In genomic region chr8:12755826-12756225, GRCm38 (mm10) we compare ENCODE assay signal across 9 mouse cellular contexts. TPM values are rescaled to one million over a fixed set of nuclear protein-coding genes. Genes with fewer than 3 reads are reported as not detected.
DNase-seq lines count a peak whose midpoint lies in the region; ATAC-seq lines count a peak whose summit lies in the region.
"Had no signal": no experiment of that assay in that cellular context is flagged by ENCODE, and none has a peak within 500 bp of the region (broad histone marks: within the 10 kb centered on the region; RNA-seq: fewer than 3 reads in every experiment).

No protein-coding gene starts in this region.

- H3K4me3 ChIP-seq in heart, embryonic 12.5 days, result no peak overlapping the region
- H3K4me3 ChIP-seq in neural tube, embryonic 15.5 days (replicated peaks), result no peak overlapping the region
- no peak overlapping the region for H3K4me3 ChIP-seq in stomach, embryonic 15.5 days (replicated peaks)

- 75% methylated on average over 5 of the region's 5 CpGs for WGBS in heart, embryonic 12.5 days
- 87% methylated on average over 5 of the region's 5 CpGs for WGBS in neural tube, embryonic 15.5 days
- 89% methylated on average over 5 of the region's 5 CpGs for WGBS in stomach, embryonic 15.5 days

- H3K4me2 ChIP-seq in heart, embryonic 12.5 days, result no peak overlapping the region
- H3K4me2 ChIP-seq in neural tube, embryonic 15.5 days, result no peak overlapping the region
- no peak overlapping the region for H3K4me2 ChIP-seq in stomach, embryonic 15.5 days

- H3K9me3 ChIP-seq in heart, embryonic 12.5 days (replicated peaks), result no peaks in the 10 kb centered on the region
- no peaks in the 10 kb centered on the region for H3K9me3 ChIP-seq in neural tube, embryonic 15.5 days (replicated peaks)
- no peaks in the 10 kb centered on the region for H3K9me3 ChIP-seq in stomach, embryonic 15.5 days

- H3K36me3 ChIP-seq in heart, embryonic 12.5 days, result no peaks in the 10 kb centered on the region
- H3K36me3 ChIP-seq in neural tube, embryonic 15.5 days, result no peaks in the 10 kb centered on the region
- H3K36me3 ChIP-seq in stomach, embryonic 15.5 days, result no peaks in the 10 kb centered on the region

- peaks cover 34% of the 10 kb centered on the region for H3K4me1 ChIP-seq in heart, embryonic 12.5 days (replicated peaks)
- H3K4me1 ChIP-seq in neural tube, embryonic 15.5 days, result peaks cover 27% of the 10 kb centered on the region
- peaks cover 11% of the 10 kb centered on the region; the same call in 1 of the 2 replicates for H3K4me1 ChIP-seq in stomach, embryonic 15.5 days

- intact Hi-C loops in heart, postnatal 25 days (cut with DNase I), result loop anchor here (5.0 kb wide), 2 partner anchors 46 to 346 kb away; no protein-coding TSS in a partner anchor

- H3K27me3 ChIP-seq in heart, embryonic 12.5 days (replicated peaks), result no peaks in the 10 kb centered on the region
- no peaks in the 10 kb centered on the region for H3K27me3 ChIP-seq in neural tube, embryonic 15.5 days (replicated peaks)
- H3K27me3 ChIP-seq in stomach, embryonic 15.5 days (replicated peaks), result no peaks in the 10 kb centered on the region

- DNase-seq in heart, postnatal 25 days (ENCODE audit: low spot score), result no peak
- peak; percentile 32 to 53 for DNase-seq in kidney, postnatal 25 days
- DNase-seq in kidney, postnatal 4 days, result no peak
- no peak for DNase-seq in neural tube, embryonic 10.5 days (ENCODE audit: extremely low spot score, low spot score)
- no peak for DNase-seq in layer of hippocampus, adult 8-10 months (ENCODE audit: low spot score in 2 of 2)
- DNase-seq: layer of hippocampus, postnatal 36 days had no signal

- H3K9ac ChIP-seq in heart, embryonic 12.5 days, result no peak overlapping the region
- no peak overlapping the region for H3K9ac ChIP-seq in neural tube, embryonic 15.5 days (replicated peaks)
- no peak overlapping the region for H3K9ac ChIP-seq in stomach, embryonic 15.5 days

- H3K27ac ChIP-seq in heart, embryonic 12.5 days (ENCODE audit: poor library complexity, severe bottlenecking), result peak overlapping the region; percentile 80; the same call in 1 of the 2 replicates
- peak overlapping the region; percentile 80; the same call in 1 of the 2 replicates for H3K27ac ChIP-seq in neural tube, embryonic 15.5 days (replicated peaks)
- H3K27ac ChIP-seq in stomach, embryonic 15.5 days, result peak overlapping the region; percentile 71; the same call in 1 of the 2 replicates

- ATAC-seq in heart, embryonic 12.5 days (ENCODE audit: insufficient number of reproducible peaks, low FRiP score), result no peak
- no peak for ATAC-seq in neural tube, embryonic 15.5 days (ENCODE audit: low FRiP score)
- no peak for ATAC-seq in stomach, embryonic 15.5 days (ENCODE audit: insufficient read depth, low FRiP score, low read depth)

RNA-seq across cellular contexts. Expression of gene Atp11a, which starts 1.0 kb away (rescaled TPM):
- polyA plus RNA-seq in heart, embryonic 12.5 days (2016; fragmentation: Nextera tagmentation; extraction: Ambion mirVana), result 21.5 and 23.7 TPM in 2 replicates
- total RNA-seq in heart, postnatal 25 days (2021), result 10 to 100 TPM; 82.7 to 84.0 TPM
- polyA plus RNA-seq in neural tube, embryonic 15.5 days (2015; fragmentation: Nextera tagmentation; extraction: Ambion mirVana), result 12.0 and 13.4 TPM in 2 replicates
- 16.2 TPM in 2 replicates for polyA plus RNA-seq in stomach, embryonic 15.5 days (2015; fragmentation: Nextera tagmentation; extraction: Ambion mirVana)
- total RNA-seq in layer of hippocampus, adult 8-10 months (2022), result 10 to 100 TPM; 59.6 to 76.0 (median 63.8) TPM

Comparison
In these comparisons a context has a peak if more than half of its experiments do, and no peak if none do; other contexts are left out.
1. DNase-seq: peak in kidney, postnatal 25 days (2 of 2); none in heart, postnatal 25 days (single experiment), kidney, postnatal 4 days (0 of 2), neural tube, embryonic 10.5 days (single experiment) and layer of hippocampus, adult 8-10 months (0 of 2).
2. Peak in every context shown above with its lines, with median percentiles within 50 percentile points of each other: H3K27ac ChIP-seq.